Mouse (Mus musculus) thymus, postnatal 36 days (tissue): ENCODE data around the gene Camk2n1.

ENCODE experiments used
- DNase-seq, 2 experiments: peaks; one replicate each; pipeline ENCODE4 v3.0.0; 2022; ENCODE audit warnings: mixed read lengths in 2 of 2

Gene Camk2n1

GRCm38 (mm10) chr4:138447827-138448602 is 6.1 kb upstream of the Camk2n1 start:
- no peak for DNase-seq

GRCm38 (mm10) chr4:138448872-138449615 is 5.1 kb upstream of the Camk2n1 start:
- no peak for DNase-seq

- no peak for DNase-seq
Observed at GRCm38 (mm10) chr4:138449636-138450314, 4.3 kb upstream of the Camk2n1 start.

- DNase-seq = no peak
Observed at GRCm38 (mm10) chr4:138452306-138453096, 1.6 kb upstream of the Camk2n1 start.

- peak in 1 of 2 experiments; percentile 8 for DNase-seq
Observed at GRCm38 (mm10) chr4:138453097-138453752, 889 bp upstream of the Camk2n1 start.

GRCm38 (mm10) chr4:138454571-138455140 is 542 bp downstream of the Camk2n1 start:
- peak; percentile 42 to 58 for DNase-seq

- DNase-seq = peak in 1 of 2 experiments; percentile 8
Observed at GRCm38 (mm10) chr4:138455141-138455955, 1.2 kb downstream of the Camk2n1 start.

GRCm38 (mm10) chr4:138455956-138456341 is 1.8 kb downstream of the Camk2n1 start:
- DNase-seq = peak; percentile 22 to 28

GRCm38 (mm10) chr4:138456536-138456935 is 2.4 kb downstream of the Camk2n1 start:
- no peak for DNase-seq

GRCm38 (mm10) chr4:138457091-138457490 is 3.0 kb downstream of the Camk2n1 start:
- DNase-seq = no peak

- no peak for DNase-seq
Observed at GRCm38 (mm10) chr4:138458171-138458570, 4.1 kb downstream of the Camk2n1 start.

GRCm38 (mm10) chr4:138458735-138459440 is 4.8 kb downstream of the Camk2n1 start:
- no peak for DNase-seq

GRCm38 (mm10) chr4:138459775-138460174 is 5.7 kb downstream of the Camk2n1 start:
- no peak for DNase-seq

GRCm38 (mm10) chr4:138460910-138461309 is 6.8 kb downstream of the Camk2n1 start:
- no peak for DNase-seq

- no peak for DNase-seq
Observed at GRCm38 (mm10) chr4:138461471-138461870, 7.4 kb downstream of the Camk2n1 start.

- DNase-seq = no peak
Observed at GRCm38 (mm10) chr4:138462971-138463831, 9.1 kb downstream of the Camk2n1 start.

GRCm38 (mm10) chr4:138463832-138464487 is 9.8 kb downstream of the Camk2n1 start:
- peak; percentile 23 to 32 for DNase-seq

- no peak for DNase-seq
Observed at GRCm38 (mm10) chr4:138464667-138465353, 10.7 kb downstream of the Camk2n1 start.
